Mouse (Mus musculus) heart, embryonic 10.5 days (tissue): ENCODE measurements around the gene 1700001C19Rik. TPM values are rescaled to one million over a fixed set of nuclear protein-coding genes. Genes with fewer than 3 reads are reported as not detected.
A peak's percentile ranks its signal among the peaks of the same experiment; 100 is the strongest.

ENCODE experiments used
- DNase-seq: peaks from one replicate; pipeline ENCODE4 v3.0.0-alpha.2; 2017; ENCODE audit warnings: low spot score
- H3K27ac ChIP-seq: fragments of 300-500 bp; sonication (generic); 2 replicates; pipeline ENCODE4 v1.5.1; 2016; ENCODE audit warnings: mild to moderate bottlenecking
- H3K27me3 ChIP-seq: fragments of 300-500 bp; sonication (generic); 2 replicates; pipeline ENCODE4 v1.6.1; 2016; ENCODE audit warnings: mild to moderate bottlenecking; ENCODE audit not compliant: poor library complexity, insufficient read depth, severe bottlenecking
- H3K36me3 ChIP-seq: fragments of 300-500 bp; sonication (generic); 2 replicates; pipeline ENCODE4 v1.6.1; 2016; ENCODE audit warnings: mild to moderate bottlenecking, moderate library complexity
- H3K4me1 ChIP-seq: fragments of 300-500 bp; sonication (generic); 2 replicates; pipeline ENCODE4 v1.6.1; 2016; ENCODE audit warnings: mild to moderate bottlenecking
- H3K4me3 ChIP-seq: fragments of 300-500 bp; sonication (generic); 2 replicates; pipeline ENCODE4 v1.5.1; 2016; ENCODE audit warnings: mild to moderate bottlenecking, moderate library complexity
- H3K9me3 ChIP-seq: fragments of 300-500 bp; sonication (generic); 2 replicates; pipeline ENCODE4 v1.6.1; 2016; ENCODE audit warnings: mild to moderate bottlenecking, moderate library complexity
- WGBS: fragments of 180-500 bp; shearing (Covaris S2); methylation state at CpG from one replicate; pipeline ENCODE4 v1.1.7; 2016; 5-methylcytosine and 5-hydroxymethylcytosine counted together
- polyA plus RNA-seq: library from polyadenylated mRNA; unstranded; fragments of >200 nt; fragmentation: Nextera tagmentation; extraction: Ambion mirVana; gene quantifications from 2 replicates; pipeline ENCODE4 v1.2.1, GENCODE M21; 2016

Gene 1700001C19Rik
- polyA plus RNA-seq, 1 experiment from 2014 or later: 0.63 TPM

DNA sequence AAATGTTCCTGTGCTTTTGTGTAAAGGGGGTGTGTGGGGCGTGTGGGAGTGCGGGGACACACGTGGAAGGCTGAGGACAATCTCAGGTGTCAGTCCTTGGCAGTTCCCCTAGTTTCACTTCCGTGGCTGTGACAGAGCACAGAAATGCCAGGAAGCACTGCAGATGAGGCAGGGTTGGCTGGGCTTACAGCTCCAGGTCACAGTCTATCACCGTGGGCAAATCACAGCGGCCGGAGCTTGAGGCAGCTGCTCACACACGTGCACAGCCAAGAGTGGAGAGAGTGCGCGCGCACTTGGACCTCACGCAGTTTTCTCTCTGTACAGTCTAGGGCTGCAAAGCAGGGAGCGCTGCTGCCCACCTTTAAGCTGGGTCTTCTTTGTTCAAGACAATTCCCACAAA, 21.1 kb upstream of the 1700001C19Rik start:
- no peak for DNase-seq
- WGBS: 77% methylated on average over 13 of the region's 13 CpGs

DNA sequence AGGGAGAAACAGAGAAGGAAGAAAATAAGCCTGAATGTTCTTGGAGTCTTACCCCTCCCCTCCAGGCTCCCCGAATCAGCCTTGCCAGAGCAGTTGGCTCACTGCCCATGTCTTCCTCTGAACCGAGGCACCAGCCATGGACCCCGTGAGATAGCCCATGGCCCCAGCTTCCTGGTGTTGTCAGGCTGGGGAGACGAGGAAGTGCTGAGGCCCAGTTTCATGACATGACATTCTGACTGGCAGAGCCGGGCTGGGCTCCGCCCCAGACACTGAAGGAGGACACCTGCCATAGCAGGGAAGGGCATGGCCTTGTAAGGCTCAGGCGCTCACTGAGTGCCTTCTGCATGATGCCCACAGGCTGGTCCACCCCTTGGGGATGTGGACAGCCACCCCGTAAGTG, 17.5 kb upstream of the 1700001C19Rik start:
- 0 out of 2 replicates have a peak, but pooled peaks cover 3% of the 10 kb centered on the region for H3K36me3 ChIP-seq
- peak overlapping the region; percentile 82; the same call in 1 of the 2 replicates for H3K27ac ChIP-seq
- H3K27me3 ChIP-seq: no peaks in the 10 kb centered on the region; the same call in 1 of the 2 replicates
- no peak overlapping the region for H3K4me3 ChIP-seq
- DNase-seq: no peak
- WGBS: 55% methylated on average over 8 of the region's 8 CpGs
- peaks cover 77% of the 10 kb centered on the region for H3K4me1 ChIP-seq
- no peaks in the 10 kb centered on the region for H3K9me3 ChIP-seq

More for the DNA sequence above, 21.1 kb upstream of the 1700001C19Rik start:
- Histone ChIP-seq H3K4me3 (no peak overlapping the region), H3K27ac (no peak overlapping the region; the same call in 1 of the 2 replicates), H3K36me3 (0 out of 2 replicates have a peak, but pooled peaks cover 3% of the 10 kb centered on the region), H3K9me3 (no peaks in the 10 kb centered on the region), H3K27me3 (0 out of 2 replicates have a peak, but pooled peaks cover 10% of the 10 kb centered on the region), H3K4me1 (peaks cover 69% of the 10 kb centered on the region)

DNA sequence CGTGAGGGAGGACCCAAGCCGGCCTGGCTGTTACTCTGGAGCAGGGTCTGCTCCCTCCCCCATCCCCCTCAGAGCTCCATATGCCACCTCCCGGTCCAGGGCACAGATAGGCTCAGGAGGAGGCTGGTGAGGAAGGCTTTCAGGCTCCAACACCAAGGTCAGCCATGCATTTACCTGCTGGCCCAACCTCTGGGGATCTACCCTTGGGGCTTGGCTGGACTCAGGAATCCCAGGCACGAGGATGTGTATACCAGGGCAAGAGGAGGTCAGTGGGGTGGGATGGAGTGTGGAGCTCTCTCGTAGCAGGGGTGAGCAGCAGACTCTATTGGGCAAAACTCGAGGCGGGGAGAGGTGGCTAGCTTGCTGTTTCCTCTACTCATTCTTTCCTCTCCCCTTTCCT, 15.7 kb upstream of the 1700001C19Rik start:
- 36% methylated on average over 7 of the region's 7 CpGs for WGBS
- Histone ChIP-seq H3K27ac (peak overlapping the region; percentile 82), H3K4me3 (0 out of 2 replicates have a peak overlapping the region, but pooled peaks have one; percentile 22), H3K9me3 (no peaks in the 10 kb centered on the region), H3K36me3 (0 out of 2 replicates have a peak, but pooled peaks cover 3% of the 10 kb centered on the region), H3K27me3 (no peaks in the 10 kb centered on the region; the same call in 1 of the 2 replicates), H3K4me1 (peaks cover 83% of the 10 kb centered on the region)
- DNase-seq: no peak

DNA sequence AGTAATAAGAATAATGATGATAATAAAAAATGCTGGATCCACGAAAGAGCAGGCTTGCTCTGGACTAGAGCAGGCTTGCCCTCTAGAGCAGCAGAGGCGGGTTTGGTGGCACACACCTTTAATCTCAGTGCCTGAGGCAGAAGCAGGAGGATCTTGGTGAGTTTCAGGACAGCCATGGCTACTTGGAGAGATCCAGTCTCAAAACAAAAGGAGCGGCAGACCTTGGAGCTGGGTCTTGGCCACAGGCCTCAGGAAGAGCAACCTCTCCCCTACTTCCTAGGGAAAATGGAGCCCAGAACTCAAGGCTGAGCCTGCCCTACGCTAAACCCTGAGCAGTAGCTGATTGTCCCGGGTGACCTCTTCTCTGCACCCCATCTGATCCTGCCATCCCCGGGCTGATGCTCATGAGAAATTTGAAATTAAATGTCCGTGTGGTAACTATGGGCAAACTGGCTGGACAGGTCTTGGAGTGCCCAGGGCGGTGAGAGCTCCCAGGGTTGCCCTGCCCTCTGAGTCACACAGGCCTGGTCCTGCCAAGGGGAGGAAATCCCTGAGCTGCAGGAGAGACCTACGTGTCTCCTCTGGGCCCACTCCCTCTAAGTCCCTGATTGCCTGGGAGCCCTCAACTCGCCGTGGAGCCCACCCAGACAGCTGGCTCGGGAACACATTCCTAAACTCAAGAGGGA, 13.8 kb upstream of the 1700001C19Rik start:
- H3K4me1 ChIP-seq: peaks cover 85% of the 10 kb centered on the region
- no peak overlapping the region for H3K4me3 ChIP-seq
- 61% methylated on average over 12 of the region's 12 CpGs for WGBS
- H3K9me3 ChIP-seq: no peaks in the 10 kb centered on the region
- no peak for DNase-seq
- H3K27ac ChIP-seq: peak overlapping the region; percentile 90
- H3K36me3 ChIP-seq: 0 out of 2 replicates have a peak, but pooled peaks cover 3% of the 10 kb centered on the region
- no peaks in the 10 kb centered on the region; the same call in 1 of the 2 replicates for H3K27me3 ChIP-seq

DNA sequence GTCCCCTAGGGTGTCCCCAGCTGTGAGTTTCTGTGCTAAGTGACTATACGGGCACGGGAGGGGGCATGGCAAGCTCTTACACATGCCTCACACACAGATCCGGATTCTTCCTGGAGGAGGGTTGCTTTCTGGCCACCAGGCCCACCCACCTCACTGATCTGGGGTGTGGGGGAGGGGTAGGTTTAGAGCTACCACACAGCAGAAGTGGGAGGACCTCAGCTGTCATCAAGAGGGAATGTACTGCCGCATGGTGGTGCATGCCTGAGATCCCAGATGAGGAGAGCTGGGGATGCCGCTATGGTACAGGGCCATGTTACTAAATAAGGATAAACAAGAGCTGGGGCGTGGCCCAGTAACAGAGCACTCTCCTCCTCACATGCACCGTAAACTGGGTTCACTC, 13.1 kb upstream of the 1700001C19Rik start:
- 0 out of 2 replicates have a peak, but pooled peaks cover 3% of the 10 kb centered on the region for H3K36me3 ChIP-seq
- peak overlapping the region; percentile 90 for H3K27ac ChIP-seq
- H3K9me3 ChIP-seq: no peaks in the 10 kb centered on the region
- H3K27me3 ChIP-seq: no peaks in the 10 kb centered on the region; the same call in 1 of the 2 replicates
- 13% methylated on average over 7 of the region's 7 CpGs for WGBS
- H3K4me1 ChIP-seq: peaks cover 86% of the 10 kb centered on the region
- DNase-seq: peak; percentile 93
- no peak overlapping the region for H3K4me3 ChIP-seq

DNA sequence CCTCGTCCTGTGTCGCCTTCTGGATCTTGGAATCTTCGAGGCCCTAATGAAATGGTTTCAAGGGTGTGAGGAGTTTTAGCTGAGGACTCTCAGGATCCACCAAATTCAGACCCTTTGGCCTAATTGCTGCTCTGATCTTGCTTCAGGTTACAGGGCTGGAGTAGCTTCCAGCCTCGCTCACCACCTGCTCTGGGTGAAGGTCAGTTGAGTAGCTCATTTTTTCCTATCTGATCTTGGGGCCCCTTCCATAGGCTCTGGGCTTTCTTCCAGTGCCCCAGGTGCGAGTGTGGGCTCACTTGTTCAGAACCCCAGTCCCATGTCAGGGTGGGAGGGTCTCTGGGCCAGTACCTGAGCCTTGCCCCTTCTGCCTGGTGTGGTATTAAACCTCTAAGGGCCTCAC, 12.3 kb upstream of the 1700001C19Rik start:
- Histone ChIP-seq H3K4me3 (no peak overlapping the region), H3K27ac (peak overlapping the region; percentile 90), H3K27me3 (no peaks in the 10 kb centered on the region; the same call in 1 of the 2 replicates), H3K4me1 (peaks cover 87% of the 10 kb centered on the region), H3K36me3 (no peaks in the 10 kb centered on the region), H3K9me3 (no peaks in the 10 kb centered on the region)
- no peak for DNase-seq
- 60% methylated on average over 5 of the region's 5 CpGs for WGBS

DNA sequence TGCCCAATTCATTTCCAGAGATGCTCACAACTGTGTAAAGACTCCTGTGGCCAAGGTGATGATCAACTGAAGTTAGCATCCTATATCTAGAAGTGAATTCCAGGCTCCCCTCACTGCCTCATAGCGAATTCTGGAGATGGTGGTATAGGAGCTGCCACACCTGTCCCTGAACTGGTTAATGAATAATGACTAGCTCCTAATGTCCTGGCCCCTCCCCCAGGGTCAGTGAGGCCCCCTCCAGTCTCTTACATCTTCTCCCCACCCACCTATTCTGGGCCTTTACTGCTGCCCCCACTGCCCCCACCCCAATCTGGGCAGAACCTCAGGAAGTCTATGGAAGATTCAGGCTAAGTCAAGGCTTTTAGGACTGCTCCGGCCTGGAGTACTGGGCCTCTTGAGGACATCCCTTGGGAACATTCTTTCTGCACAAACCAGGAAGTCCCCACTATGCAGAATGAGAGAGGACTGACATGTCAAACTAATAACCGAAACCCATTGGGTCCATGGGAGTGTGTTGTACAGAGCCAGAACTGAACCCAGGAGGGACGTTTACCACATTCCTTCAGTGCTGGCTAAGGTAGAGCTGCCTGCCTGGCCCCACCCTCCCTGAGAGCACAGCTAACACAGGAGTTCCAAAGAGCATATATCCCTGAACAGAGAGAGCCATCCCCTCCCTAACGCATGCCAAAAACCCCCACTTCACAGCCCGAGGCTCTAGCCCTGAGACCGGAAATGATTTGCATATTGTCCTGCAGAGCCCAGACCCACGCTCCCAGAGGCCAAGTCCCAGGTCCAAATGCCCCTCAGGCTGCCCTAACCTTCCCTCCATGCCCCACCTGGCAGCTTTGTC, 11.6 kb upstream of the 1700001C19Rik start:
- DNase-seq: no peak
- Histone ChIP-seq H3K36me3 (no peaks in the 10 kb centered on the region), H3K27me3 (peaks cover 1% of the 10 kb centered on the region; the same call in 1 of the 2 replicates), H3K4me3 (no peak overlapping the region), H3K9me3 (no peaks in the 10 kb centered on the region), H3K4me1 (peaks cover 92% of the 10 kb centered on the region), H3K27ac (peak overlapping the region; percentile 90)
- 30% methylated on average over 8 of the region's 8 CpGs for WGBS

DNA sequence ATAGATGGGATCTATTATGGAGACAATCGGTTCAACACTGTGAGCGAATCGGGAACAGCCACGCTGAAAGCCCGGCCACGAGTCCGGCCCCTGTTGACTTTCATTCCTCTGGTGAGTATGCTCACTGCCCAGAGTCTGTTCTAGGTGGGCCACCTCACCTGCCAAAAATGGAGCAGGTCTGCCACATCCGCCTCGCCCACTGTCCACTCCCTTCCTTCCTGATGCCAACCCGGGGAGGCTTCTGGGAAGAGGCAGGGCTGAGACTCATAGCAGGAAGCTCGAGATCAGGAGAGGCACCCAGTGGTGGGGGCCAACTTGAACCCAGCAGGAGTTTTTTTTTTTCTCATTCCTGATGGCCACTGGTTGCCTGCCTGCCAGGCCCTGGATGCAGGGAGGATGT, 9.4 kb upstream of the 1700001C19Rik start:
- WGBS: 68% methylated on average over 11 of the region's 11 CpGs
- 0 out of 2 replicates have a peak, but pooled peaks cover 3% of the 10 kb centered on the region for H3K27me3 ChIP-seq
- H3K4me1 ChIP-seq: peaks cover 91% of the 10 kb centered on the region
- H3K27ac ChIP-seq: peak overlapping the region; percentile 76
- H3K36me3 ChIP-seq: no peaks in the 10 kb centered on the region
- H3K4me3 ChIP-seq: 0 out of 2 replicates have a peak overlapping the region, but pooled peaks have one; percentile 6
- DNase-seq: no peak
- H3K9me3 ChIP-seq: no peaks in the 10 kb centered on the region

DNA sequence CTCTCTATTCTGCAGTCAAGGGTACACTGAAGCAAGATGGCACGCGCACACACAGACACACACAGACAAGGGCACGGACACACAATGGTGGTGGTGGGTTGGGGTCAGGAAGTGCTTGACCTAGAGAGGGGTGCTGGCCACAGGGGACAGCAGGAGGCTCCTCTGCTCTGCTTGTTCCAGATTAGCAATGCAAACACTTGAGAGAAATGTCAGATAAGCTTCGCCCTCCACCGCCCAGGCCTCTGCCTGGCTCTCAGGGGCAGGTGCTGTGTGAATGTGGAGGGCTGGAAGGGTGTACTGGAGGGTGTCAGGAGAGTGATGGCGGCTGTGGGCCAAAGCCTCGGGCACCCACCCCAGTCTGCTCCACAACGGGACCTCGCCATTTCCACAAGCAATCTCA, 8.8 kb upstream of the 1700001C19Rik start:
- no peak for DNase-seq
- WGBS: 20% methylated on average over 9 of the region's 9 CpGs
- Histone ChIP-seq H3K36me3 (no peaks in the 10 kb centered on the region), H3K27ac (peak overlapping the region; percentile 76), H3K4me3 (peak overlapping the region; percentile 6; the same call in 1 of the 2 replicates), H3K27me3 (0 out of 2 replicates have a peak, but pooled peaks cover 3% of the 10 kb centered on the region), H3K9me3 (no peaks in the 10 kb centered on the region), H3K4me1 (peaks cover 91% of the 10 kb centered on the region)

DNA sequence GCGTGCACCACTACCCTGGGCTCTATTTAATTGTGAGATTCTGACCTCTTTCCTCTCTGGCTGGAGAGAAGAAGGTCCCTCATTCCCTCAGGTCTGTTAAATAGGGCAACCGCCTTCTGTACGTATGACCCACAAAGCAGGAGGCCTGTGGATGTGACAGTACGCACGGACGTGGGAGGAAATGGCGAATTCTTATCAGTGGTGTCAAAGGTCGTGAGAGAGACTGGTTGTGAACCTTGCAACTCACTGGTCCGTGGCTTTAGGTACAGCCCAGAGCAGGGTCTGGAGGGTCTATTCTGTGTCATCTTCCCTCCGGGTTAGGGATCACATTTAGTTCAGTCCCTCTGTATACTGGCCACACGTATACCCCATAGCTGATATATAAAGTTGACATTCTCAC, 8.3 kb upstream of the 1700001C19Rik start:
- peaks cover 91% of the 10 kb centered on the region for H3K4me1 ChIP-seq
- 36% methylated on average over 11 of the region's 11 CpGs for WGBS
- no peak for DNase-seq
- H3K9me3 ChIP-seq: no peaks in the 10 kb centered on the region
- peak overlapping the region; percentile 76 for H3K27ac ChIP-seq
- H3K27me3 ChIP-seq: 0 out of 2 replicates have a peak, but pooled peaks cover 3% of the 10 kb centered on the region
- no peak overlapping the region for H3K4me3 ChIP-seq
- H3K36me3 ChIP-seq: no peaks in the 10 kb centered on the region

DNA sequence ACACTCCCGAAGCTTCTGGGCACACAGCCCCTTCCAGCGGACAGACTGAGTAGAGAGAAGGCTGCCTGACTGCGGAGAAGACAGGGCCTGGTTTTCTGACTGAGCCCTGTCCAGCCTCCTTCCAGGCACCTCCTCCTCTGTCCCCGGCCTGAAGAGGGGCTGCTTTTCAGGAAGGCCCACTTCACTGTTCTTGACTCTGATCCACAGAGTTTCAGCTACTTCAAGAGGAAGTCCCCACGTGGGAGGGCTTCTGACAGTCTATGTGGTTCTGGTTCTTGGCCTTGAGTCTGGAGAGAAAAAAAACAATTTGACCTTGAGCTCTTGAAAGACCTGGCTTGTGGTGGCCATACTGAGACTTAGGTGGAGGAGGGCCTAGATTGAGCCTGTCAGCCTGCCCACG, 6.9 kb upstream of the 1700001C19Rik start:
- 49% methylated on average over 6 of the region's 6 CpGs for WGBS
- Histone ChIP-seq H3K4me3 (no peak overlapping the region), H3K4me1 (peaks cover 91% of the 10 kb centered on the region), H3K9me3 (no peaks in the 10 kb centered on the region), H3K36me3 (no peaks in the 10 kb centered on the region), H3K27ac (peak overlapping the region; percentile 76), H3K27me3 (0 out of 2 replicates have a peak, but pooled peaks cover 3% of the 10 kb centered on the region)
- no peak for DNase-seq

DNA sequence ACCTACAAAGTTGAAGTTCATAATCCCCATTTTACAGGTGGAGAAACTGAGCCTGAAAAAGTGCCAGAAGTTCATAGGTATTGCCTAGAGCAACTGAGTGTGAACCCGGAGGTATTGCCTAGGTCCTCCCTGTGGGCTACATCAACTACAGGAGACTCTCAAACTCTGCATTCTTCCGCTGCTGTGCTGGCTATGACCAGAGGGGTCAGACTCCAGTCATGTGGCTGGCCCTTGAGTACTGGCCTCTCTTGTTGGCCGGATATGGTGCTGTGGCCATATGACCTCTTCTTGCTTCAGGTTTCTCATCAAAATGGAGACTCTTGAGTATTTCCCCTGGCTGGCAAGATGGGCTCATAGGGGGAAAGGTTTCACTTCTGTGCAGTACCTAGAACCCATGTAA, 5.1 kb upstream of the 1700001C19Rik start:
- H3K27me3 ChIP-seq: peaks cover 16% of the 10 kb centered on the region
- H3K9me3 ChIP-seq: no peaks in the 10 kb centered on the region
- H3K27ac ChIP-seq: peak overlapping the region; percentile 88
- no peak overlapping the region for H3K4me3 ChIP-seq
- H3K36me3 ChIP-seq: no peaks in the 10 kb centered on the region
- 72% methylated on average over 3 of the region's 3 CpGs for WGBS
- H3K4me1 ChIP-seq: peaks cover 92% of the 10 kb centered on the region
- no peak for DNase-seq
